Mouse (Mus musculus): Measurements from ENCODE around the gene Gm43518.

- TF ChIP-seq CTCF (IDR thresholded peaks at IDR 0.05; ENCODE audit: low read depth) (no peak), EP300 (IDR thresholded peaks at IDR 0.05; ENCODE audit: low read depth) (no peak)
Measured at GRCm38 (mm10) chr5:123972453-123972852, 45.2 kb downstream of the Gm43518 start.
